Mouse (Mus musculus) testis, adult 2 months (tissue): Measurements from ENCODE around the gene Add3.

Experiments used
- CTCF ChIP-seq: fragments of 200-500 bp; IDR thresholded peaks from 2 replicates; pipeline ENCODE4 v1.5.1; 2012; ENCODE audit warnings: low read depth, mild to moderate bottlenecking, inconsistent platforms, low read length, moderate library complexity; ENCODE audit not compliant: control insufficient read depth, insufficient read depth, insufficient replicate concordance
- POLR2A ChIP-seq: fragments of 200-500 bp; IDR thresholded peaks from 2 replicates; pipeline ENCODE4 v1.6.1; 2012; ENCODE audit warnings: low read depth, mild to moderate bottlenecking, inconsistent platforms, low read length, moderate library complexity; ENCODE audit not compliant: control insufficient read depth

DNA sequence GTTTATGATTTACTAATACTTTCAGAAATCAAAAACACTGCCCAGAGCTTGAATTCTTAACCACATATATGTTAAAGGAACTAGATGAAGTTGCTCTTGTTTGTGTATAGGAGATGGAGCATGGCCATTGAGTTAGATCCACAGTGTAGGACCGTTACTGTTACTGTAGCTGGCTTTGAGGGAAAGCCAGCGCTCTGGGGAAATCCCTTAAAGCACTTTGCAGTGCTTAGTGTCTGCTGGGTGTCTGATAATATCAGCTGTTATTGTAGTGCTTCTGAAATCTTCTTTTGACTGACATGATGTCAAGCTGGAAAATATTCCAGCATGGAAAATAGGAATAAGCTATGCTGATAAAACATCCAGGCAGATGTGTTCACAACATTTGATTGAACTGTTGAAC is 33.8 kb downstream of the Add3 start:
- TF ChIP-seq CTCF: no peak
- TF ChIP-seq POLR2A: no peak
